Mouse (Mus musculus): ENCODE results near the gene Efnb3. TPM values are rescaled to one million over a fixed set of nuclear protein-coding genes. Genes with fewer than 3 reads are reported as not detected.

Gene Efnb3
- total RNA-seq, 2 experiments from 2014 or later: 97.6 to 115 TPM

- DNase-seq: no peak
- intact Hi-C loops (cut with DNase I): no loop called here
Observed at GRCm38 (mm10) chr11:69584937-69585336, 24.9 kb upstream of the Efnb3 start.

DNA sequence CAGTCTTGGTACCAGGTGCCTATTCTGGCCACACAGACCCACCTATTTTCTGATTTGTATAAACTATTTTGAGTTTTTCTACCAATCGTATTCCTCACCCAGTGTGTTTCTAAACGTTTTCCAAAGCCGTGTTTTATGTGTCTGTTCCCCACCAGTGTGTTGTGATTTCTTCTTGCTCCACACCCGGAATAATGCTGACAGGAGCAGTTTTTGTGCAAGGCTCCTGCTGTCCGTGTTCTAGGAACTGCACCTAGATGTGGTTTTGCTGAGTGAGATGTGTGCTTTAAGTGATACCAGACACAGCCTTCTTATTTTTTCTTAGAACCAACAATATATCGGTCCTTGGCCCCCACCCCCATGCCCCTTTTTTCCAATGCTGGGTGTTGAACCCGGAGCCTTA lies 24.0 kb upstream of the Efnb3 start:
- DNase-seq: no peak
- intact Hi-C loops (cut with DNase I): no loop called here

DNA sequence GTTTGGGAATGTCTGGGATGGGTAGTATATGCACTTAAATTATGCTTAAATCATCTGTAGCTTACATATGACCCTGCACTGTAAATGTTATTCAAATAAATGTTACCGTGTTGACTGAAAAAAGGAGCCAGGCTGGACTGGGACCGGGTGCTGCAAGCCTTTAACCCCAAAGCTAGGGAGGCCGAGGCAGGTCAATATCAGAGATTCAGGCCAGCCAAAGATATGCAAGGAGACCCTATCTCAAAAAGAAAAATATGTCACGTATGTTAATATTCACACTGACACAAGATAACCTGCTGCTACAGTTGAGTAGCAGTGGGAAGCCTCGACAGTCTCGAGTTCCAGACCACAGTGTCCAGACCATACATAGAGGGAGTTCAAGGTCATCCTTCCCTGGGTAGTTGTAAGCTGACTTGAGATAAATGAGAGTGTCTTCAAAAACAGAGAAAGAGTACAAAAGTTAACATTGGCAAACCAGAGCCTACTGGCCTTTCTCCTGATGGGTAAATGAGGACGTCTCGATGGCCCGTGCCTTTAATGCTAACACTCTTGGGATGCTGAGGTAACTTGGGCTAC lies 22.3 kb upstream of the Efnb3 start:
- intact Hi-C loops (cut with DNase I): no loop called here
- no peak for DNase-seq

DNA sequence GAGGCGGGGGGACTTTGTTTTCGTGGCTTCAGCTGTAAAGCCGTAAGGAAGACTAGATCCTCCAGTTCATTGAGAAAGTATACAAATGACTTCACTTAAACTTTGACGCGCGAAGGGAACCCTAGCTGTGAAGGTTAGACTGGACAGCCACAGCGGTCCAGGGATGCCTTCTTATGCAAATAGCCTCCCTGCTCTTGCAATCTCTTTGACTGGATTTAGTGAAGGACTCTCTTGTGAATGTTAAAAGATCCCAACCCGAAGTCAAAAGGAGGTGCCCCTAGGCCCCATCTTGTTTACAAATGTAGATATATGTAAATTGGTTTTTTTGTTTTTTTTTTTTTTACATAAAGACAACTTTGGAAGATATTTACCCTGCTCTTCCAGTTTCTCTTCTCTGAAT lies 21.8 kb upstream of the Efnb3 start:
- intact Hi-C loops (cut with DNase I): loop anchor here (2.0 kb wide), 1 partner anchor 25 kb away; no protein-coding TSS in a partner anchor
- DNase-seq: no peak

DNA sequence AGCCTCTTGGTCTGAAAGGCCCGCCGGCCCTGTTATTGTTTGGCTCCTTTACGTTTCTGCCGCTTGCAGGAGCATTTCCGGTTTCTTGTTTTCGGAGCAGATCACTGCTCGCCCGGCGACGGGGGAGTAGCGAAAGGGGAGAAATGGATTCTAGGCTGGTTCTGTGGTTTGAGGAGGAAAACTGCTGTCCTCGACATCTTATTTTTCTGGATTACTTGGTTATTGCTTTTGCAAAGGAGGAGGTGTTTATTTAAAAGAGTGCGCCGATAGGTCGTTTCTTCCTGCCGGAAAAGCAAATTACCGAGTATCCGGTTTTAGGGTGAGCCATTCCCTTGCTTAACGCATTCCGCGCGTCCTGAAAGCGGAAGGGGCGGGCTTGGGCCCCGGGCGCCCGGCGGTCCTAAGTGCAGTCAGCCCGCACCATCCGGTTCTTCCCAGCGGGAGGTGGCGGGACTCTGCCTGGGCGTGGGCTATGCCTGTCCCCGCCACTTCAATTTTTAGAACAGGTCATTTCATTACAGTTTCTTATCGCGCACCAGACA lies 21.2 kb upstream of the Efnb3 start:
- DNase-seq: peak; percentile 94 to 95
- intact Hi-C loops (cut with DNase I): loop anchor here (2.0 kb wide), 1 partner anchor 26 kb away; no protein-coding TSS in a partner anchor

GRCm38 (mm10) chr11:69580572-69581146 lies 20.7 kb upstream of the Efnb3 start:
- DNase-seq: no peak
- intact Hi-C loops (cut with DNase I): loop anchor here (2.0 kb wide), 1 partner anchor 26 kb away; no protein-coding TSS in a partner anchor

DNA sequence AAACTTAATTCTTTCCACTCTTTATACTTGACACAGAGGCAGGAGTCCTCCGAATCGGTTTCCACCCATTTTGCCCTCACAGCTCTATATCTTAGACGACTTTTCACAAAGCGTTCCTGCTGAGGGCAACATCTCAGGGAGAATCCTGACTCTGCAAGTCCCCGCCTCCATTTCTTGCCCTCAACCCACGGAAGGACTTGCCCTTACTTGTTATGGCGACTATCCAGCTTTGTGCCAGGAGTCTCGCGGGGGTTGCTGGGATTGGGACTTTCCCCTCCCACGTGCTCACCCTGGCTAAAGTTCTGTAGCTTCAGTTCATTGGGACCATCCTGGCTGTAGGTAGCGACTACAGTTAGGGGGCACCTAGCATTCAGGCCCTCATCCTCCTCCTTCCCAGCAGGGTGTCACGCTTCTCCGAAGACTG lies 20.1 kb upstream of the Efnb3 start, which contains the start of the genes Wrap53 and Trp53:
Gene Wrap53 (minus strand): TSS at position 165 of the 424 bp plus-strand sequence.
Gene Trp53 (plus strand): TSS at position 269 of the 424 bp plus-strand sequence.
- peak; percentile 95 to 96 for DNase-seq

GRCm38 (mm10) chr11:69579128-69580017 lies 19.4 kb upstream of the Efnb3 start:
- intact Hi-C loops (cut with DNase I): loop anchor here (1.0 to 5.0 kb wide), 4 partner anchors 27 to 312 kb away; no protein-coding TSS in a partner anchor
- DNase-seq: peak; percentile 97 to 98

More for the DNA sequence above, 20.1 kb upstream of the Efnb3 start, which contains the start of the genes Wrap53 and Trp53:
- intact Hi-C loops (cut with DNase I): loop anchor here (2.0 kb wide), 1 partner anchor 27 kb away; no protein-coding TSS in a partner anchor

DNA sequence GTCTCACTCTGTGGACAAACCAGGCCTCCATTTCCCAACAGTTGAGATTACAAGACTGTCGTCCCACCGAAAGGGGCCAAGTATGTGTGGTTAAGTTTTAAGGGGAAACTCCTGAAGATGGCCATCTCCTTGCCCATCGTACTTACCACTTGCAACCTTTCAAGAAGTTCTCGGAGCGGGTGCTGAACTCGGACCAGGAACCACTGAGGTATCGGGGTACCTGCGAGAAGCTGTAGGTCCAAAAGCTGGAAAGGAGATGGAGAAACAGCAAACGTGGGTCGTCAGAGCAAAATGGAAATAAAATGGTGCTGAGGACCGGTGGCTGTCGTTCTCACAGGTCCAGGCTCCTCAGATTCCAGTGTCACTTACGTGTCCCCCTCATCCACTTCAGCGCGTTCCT lies 18.3 kb upstream of the Efnb3 start:
- DNase-seq: no peak
- intact Hi-C loops (cut with DNase I): loop anchor here (2.0 to 5.0 kb wide), 2 partner anchors 32 to 311 kb away; no protein-coding TSS in a partner anchor

GRCm38 (mm10) chr11:69576307-69576706 lies 16.3 kb upstream of the Efnb3 start:
- no peak for DNase-seq
- intact Hi-C loops (cut with DNase I): loop anchor here (5.0 kb wide), 1 partner anchor 309 kb away; no protein-coding TSS in a partner anchor

DNA sequence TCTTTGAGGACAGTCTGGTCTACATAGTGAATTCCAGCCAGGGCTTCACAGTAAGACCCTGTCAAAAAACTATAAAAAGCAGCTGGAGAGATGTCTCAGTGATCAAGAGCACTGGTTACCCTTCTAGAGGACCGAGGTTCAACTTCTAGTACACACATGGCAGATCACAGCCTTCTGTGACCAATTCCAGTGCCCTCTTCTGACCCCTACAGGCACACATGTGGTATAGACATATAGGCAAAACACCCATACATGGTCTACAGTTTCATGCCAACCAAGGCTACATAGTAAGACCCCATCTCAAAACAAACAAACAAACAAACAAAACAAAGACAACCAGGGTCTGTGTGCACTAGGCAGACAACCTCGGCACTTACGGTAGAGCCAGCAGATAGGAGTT lies 15.2 kb upstream of the Efnb3 start:
- DNase-seq: peak; percentile 30 to 37
- intact Hi-C loops (cut with DNase I): loop anchor here (5.0 kb wide), 1 partner anchor 308 kb away; no protein-coding TSS in a partner anchor

DNA sequence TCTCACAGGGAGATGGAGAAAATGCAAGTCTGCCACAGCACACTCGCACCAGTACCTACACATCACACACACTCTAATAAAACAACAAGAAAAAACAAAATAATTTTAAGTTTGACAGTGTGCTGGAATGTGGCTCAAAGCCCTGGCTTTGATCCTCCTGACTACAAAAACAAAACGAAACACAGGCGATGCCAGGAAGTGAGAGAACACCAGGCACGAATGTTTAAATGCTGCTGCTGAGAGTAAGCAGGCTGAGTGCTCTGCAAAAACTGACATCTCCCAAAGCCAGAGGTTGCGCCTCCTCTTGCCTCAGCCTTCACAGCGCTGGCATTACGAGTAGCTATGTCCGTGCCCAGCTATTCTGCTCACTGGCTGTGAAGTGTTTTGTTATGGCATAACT lies 5.1 kb upstream of the Efnb3 start:
- intact Hi-C loops (cut with DNase I): no loop called here

DNA sequence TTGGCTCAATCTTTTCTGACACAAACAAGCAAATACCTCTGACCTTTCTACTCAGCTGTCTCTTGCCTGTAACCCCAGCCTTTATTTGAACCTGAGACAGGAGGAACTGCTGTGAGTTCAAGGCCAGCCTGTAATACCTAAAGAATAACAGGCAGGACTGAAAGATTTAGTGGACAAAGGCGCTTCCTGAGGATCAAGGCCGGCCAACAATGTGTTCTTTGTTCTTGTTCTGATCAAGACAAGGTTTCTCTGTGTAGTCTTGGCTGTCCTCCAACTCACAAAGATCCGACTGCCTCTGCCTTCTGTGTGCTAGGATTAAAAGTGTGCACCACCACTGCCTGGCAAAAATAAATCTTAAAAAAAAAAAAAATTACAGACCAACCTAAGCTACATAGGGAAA lies 4.4 kb upstream of the Efnb3 start:
- DNase-seq: no peak
- intact Hi-C loops (cut with DNase I): no loop called here

More for the DNA sequence above, 5.1 kb upstream of the Efnb3 start:
- no peak for DNase-seq

DNA sequence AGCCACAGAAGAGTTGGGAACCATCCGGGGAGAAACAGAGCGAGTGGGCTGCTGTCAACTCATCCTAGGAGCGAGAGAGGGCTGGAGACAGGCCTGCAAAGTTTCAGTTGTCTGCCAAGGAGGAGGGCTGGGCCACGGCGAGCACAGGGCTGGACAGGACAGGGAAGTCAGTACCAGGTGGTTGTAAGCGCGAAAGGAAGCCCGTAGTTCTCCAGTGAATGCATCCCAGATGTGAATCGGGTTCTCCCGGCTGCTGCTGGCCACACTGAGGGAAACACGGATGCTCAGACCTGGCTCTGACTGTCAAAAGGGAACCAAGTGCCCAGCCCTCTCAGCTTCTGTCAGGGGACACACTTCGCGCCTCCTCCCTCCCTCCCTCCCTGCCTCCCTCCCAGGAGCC lies 3.4 kb upstream of the Efnb3 start:
- intact Hi-C loops (cut with DNase I): no loop called here
- no peak for DNase-seq

GRCm38 (mm10) chr11:69560896-69561854 lies 1.2 kb upstream of the Efnb3 start:
- intact Hi-C loops (cut with DNase I): no loop called here
- no peak for DNase-seq

DNA sequence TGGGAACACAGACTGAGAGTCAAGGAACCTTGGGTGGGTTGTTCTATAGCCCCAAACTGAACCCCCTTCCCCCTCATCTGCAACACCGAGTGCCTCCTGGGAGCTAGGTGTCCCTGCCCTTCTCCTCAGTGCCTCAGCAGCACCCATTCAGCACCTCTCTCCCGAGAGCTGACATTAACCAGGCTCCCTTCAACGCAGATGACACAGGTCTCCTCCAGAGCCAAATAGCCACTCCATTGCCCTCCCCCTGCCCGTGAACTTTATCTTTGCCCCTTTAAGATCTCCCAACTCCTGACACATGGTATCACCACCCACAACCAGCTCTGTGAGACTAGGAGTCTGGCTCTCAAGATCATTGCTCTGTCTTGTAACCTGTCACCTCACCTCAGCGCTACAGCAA lies 822 bp downstream of the Efnb3 start:
- DNase-seq: peak; percentile 81 to 84
- intact Hi-C loops (cut with DNase I): no loop called here

- intact Hi-C loops (cut with DNase I): no loop called here
Observed at GRCm38 (mm10) chr11:69558756-69559155, 1.2 kb downstream of the Efnb3 start.

DNA sequence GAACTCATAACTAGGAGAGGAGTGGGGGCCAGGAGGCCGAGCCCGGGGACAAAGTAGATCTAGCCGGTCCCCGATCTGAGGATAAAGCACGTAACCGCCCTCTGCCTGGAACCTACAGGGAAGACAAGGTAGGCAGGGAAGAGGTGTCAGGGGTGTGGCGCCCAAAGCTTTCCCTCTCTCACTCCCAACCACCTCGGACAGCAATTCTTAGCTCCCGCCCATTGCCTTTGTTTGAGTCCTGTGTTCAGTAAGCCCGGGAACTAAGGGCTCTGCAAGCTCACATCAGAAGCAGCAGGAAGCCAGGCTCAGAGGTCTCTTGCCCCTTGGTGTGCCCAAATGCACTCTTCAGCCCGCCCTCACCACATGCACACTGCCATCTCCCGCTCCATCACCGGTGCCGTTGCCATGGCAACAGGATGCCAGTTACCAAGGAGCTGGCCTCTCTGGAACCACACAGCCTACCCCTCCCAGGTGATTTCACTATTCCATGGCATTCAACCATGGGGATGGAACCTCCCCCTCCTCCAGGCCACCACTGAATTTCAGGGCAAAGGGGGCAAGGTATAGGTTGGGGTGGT lies 2.5 kb downstream of the Efnb3 start:
- intact Hi-C loops (cut with DNase I): no loop called here
- no peak for DNase-seq

More at GRCm38 (mm10) chr11:69558756-69559155, 1.2 kb downstream of the Efnb3 start:
- peak; percentile 33 to 47 for DNase-seq

DNA sequence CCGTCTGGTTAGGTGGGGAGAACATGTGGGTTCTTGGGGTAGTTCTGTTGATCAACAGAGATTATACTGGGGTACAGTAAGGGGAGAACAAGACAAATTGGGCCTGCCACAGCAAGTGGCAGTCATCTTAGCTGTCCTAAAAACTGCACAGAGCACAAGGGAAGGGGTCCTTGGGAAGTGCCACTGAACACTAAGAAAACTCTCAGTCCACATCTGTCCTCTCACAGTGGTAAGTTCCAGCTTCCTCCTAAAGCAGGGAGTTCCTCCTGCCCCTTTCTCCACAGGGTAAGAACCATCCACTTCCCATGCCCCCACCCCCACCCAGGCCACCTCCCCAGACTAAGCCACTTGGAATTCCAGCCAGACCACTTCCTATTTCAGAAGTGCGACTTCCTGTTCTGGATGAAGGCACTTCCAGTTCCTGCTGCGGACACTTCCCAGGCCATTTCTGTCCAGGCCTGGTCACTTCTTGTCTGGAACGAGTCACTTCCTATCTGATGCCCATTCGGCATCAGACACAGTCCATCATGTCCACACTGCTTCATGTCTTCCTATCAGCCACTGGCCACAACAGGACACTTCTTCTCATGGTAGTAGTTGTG lies 5.4 kb downstream of the Efnb3 start:
- peak in 1 of 2 experiments; percentile 15 for DNase-seq
- intact Hi-C loops (cut with DNase I): no loop called here

Measured in heart, postnatal 10 days (tissue).